Mouse (Mus musculus): ENCODE measurements at regions not wholly inside any gene's neighbourhood (a gene's known extent, or its start where the extent isn't known, plus 50 kb on each side); places are given as distances from the start of the nearest gene placed in this dataset.

DNA sequence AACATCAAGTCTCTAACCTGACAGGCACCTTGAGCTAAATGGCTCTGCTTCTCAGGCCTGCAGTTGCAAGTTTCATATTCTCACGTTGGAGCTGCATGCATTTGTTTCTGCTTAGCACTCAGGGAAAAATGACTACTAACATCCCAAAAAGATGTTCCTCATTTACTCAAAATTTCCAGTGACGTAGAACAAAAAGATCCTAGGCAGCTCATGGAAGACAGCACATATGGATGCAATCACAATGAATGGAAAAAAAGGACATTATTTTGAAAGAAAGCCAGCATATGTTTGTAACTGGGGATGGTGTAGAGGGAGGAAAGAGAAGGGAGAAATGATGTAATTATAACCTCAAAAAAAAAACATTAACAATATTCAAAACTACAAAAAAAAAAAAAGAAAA lies 751.2 kb upstream of the Fbxo33 start:
- no peak for DNase-seq

DNA sequence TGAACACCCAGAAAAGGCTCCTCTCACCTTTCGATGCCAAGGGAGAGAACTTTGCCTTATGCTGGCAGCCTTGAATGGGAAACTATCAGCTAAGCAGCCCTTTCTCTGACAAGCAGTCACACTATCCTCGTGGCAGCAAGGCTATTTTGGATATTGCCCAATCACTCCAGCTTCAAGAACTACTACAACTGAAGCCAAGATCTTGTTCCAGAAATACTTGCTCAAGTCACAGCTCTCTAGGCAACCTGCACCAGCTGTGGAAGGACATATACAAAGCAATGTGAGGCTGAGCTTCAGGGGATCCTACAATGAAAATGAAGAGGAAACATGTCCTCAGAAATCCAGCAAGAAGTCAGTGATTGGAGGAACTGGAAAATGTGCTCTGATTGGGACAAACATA lies 750.4 kb upstream of the Fbxo33 start:
- peak; percentile 34 to 42 for DNase-seq

DNA sequence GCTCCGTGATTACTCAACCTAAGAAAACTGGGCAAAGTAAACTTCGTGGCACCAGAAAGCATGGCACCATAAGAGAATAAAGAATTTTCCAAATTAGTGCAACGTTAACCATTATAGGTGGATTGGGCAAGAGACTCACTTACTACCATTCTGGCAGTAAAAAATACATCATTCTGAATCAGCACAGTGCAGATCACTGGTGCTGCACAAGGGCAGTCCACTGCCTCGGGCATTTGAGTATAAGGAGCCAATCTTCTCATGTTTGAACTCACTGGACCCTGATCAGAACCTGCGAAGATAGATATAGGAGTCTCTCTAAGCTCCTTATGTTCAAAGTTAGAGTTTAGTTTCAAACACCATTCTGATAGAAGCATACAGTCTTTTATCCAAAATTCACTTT lies 747.7 kb upstream of the Fbxo33 start:
- no peak for DNase-seq

DNA sequence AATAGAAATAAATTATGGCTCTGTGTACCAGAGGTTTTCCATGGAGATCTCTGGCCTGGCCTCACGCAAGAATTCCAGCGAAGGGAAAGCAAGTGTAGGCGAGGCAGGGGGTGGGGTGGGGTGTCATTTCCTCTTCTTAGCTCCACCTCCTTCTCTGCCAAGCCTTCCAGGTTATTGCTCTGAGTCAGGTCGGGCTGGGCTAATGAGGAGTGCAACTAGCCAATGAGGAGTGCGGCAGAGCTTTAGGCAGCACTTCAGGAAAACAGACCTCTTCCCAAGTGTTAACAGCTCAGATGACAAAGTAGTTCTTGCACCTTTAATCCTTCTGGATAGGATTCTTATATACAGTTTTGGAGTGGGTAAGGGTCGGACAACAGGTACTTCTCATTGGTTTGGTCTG lies 741.6 kb upstream of the Fbxo33 start:
- DNase-seq: no peak

DNA sequence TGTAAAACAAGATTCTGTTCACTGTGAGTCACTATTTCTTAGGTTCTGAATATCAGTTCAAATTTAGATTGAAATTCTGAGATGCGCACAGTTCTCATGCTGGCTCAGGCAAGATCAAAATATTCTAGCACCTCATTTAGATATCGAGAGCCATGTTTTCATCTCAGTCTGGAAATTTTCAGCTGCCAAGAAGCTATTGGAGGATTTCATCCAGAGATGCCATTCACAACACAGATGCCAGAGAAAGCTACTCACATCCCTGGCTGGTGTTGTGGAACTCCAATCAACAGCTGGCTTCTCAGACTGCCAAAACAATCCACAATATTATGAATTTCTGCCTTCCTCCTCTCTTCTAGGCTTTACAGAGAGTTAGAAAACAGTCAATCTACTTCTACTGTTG lies 712.9 kb upstream of the Fbxo33 start:
- DNase-seq: no peak

DNA sequence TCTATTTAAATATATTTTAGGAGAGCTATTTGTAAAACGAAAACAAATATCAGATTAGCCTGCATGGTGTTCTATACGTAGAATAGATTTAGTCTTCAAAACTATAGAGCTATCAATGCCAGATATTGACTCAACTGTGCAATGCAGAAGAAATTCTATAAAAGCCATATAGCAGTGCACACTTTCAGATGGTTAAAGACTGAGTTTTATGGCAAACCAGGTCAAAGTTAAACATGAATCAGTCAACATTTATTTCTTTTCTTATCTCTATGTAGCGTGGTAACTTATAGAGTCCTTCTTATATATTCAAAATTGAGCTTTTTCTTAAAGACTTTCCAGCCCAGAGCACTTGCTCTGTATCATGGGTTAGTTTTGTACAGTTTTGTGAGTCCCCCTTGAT lies 705.5 kb upstream of the Fbxo33 start:
- DNase-seq: no peak

DNA sequence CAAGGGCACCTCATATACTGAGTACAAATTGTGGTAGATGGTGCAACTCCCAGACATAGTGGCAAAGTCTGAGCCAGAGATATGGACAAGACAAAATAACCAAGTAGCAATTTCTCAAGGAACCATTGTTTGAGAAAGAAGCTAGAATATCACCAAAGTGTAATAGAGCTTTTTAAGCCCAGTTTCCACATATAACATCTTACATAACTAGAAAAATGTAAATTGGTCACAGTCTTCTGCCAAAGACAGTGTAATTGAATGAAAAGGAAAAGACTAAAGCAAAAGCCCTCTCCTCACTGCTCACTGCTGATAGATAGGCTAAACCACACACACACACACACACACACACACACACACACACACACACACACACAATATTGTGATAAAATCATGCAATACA lies 679.4 kb upstream of the Fbxo33 start:
- no peak for DNase-seq

DNA sequence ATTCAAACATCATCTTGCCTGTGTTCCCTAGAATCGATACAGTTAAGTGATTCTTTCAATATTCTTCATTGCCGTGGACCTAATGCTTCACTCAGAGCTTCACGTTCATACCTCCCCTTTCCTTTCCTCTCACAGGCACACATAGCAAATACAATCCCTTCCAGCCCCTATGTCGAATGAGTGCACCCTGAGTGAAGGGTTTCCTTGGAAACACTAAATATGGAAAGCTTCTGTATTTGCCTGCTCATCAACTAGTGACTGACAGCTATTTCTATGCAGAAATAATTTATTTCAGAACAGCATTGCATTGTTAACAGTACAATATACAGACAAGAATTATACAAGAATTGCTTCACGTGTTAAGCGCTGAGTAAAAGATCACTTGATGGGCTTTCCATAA lies 671.4 kb upstream of the Fbxo33 start:
- DNase-seq: no peak

Data from heart, adult 18-20 months (tissue).